Mouse (Mus musculus) heart, adult 18-20 months (tissue): ENCODE measurements around the gene Zbtb20. TPM values are rescaled to one million over a fixed set of nuclear protein-coding genes. Genes with fewer than 3 reads are reported as not detected.
"Not testable (repeated sequence)": the region's sequence is repeated elsewhere in the genome, so short reads cannot be mapped to it uniquely, and the experiment has no call there.

Experiments
- DNase-seq, 2 experiments: peaks; one replicate each; pipeline ENCODE4 v3.0.0; 2021 to 2022; ENCODE audit warnings: mixed read lengths in 1 of 2
- total RNA-seq, 2 experiments: library from RNA; stranded (reverse); gene quantifications; 2 replicates each; pipeline ENCODE4 v1.2.3; 2021

Gene Zbtb20
- total RNA-seq, 2 experiments from 2014 or later: 149 to 178 TPM

DNA sequence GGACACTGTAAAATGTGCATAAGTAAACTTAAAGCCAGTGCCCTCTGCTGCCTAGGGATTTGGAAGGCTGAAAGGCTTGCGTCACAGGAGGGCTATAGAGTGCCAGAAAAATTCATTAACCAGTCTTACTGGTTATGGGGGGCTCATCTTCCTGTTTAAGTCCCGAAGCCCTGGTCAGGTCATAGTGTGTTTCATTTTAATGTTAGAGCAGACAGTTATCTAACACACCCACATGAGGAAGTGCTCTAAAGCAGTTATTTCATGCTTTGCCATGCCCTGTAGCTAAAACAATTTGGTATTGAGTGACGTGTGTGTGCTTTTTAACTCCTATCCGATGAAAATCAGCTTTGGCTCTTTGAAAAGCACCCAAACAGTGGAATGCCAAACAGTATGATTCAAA, 34.3 kb downstream of the Zbtb20 start:
- DNase-seq: peak; percentile 39 to 66

DNA sequence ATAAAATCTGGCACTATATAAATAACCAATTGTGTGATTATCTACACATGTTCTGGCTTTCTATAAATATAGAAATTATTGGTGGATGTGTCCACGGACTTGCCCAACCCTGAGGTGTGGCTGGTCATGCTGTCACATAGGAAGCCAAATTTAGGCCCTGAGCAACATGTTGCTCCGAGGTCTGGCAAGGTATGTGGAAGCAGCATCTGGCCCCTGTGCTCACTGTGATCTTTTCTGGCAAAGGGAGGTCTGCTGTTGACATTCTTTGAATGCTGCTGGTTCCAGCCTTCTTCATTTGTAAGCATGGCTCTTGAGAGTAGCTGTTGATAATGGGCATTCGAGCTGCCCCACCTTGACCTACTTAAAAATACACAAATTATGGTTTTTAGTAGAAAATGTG, 35.0 kb downstream of the Zbtb20 start:
- peak; percentile 75 to 85 for DNase-seq

DNA sequence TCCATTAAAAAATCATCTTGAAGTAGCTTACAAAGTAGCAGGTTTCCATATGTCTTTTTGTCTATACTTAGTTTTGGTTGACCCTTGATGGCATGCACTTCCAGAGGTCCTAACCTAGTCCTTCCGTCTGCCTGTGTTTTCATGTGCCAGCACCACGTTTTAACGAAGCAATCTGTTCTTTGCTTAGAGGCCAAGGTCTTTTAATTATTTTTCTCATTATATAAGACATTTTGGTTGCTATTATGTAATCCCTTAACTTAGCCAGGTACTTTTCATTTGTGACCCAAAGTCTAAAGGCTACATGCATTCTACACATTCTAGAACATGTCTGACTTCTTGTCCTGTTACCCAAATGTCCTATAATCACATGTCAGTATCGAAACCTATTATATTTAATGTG, 35.6 kb downstream of the Zbtb20 start:
- DNase-seq: no peak

DNA sequence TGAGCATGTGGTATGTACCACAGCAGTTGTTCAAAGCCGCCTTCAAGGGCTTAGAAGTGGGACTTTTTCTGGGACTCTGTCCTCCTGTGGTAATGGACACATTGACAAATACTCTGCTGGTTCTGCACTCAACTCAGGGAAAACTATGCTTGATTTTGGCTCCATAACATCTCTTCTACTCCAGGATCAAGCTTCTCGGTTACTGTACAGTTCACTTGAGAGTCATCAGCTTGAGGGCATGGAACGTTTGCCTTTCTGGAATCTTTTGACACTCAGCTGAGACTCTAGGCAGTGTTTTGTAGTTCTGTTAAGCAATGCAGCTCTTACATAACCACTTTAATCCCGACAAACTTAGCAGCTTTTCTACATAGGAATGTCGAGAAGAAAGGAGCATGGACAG, 36.1 kb downstream of the Zbtb20 start:
- peak in 1 of 2 experiments; percentile 51 for DNase-seq

DNA sequence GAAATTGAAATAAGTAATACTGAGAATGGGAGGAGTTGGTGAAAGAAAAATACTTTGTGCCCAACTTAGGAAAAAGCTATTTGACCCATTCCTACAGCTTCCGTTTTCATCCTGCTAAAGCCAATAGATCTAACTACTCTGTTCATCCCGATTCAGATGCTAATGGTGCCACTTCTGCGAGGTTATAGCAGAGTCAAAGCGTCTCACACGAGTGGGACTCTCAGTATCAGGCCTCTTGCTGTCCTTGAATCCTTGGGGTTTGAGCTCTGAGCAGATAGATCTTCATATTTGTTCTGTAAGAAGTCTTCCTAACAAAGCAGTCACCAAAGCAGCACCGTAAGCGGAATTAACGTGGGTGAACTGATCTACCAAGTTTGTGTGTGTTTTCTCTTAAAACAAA, 37.6 kb downstream of the Zbtb20 start:
- DNase-seq: no peak

DNA sequence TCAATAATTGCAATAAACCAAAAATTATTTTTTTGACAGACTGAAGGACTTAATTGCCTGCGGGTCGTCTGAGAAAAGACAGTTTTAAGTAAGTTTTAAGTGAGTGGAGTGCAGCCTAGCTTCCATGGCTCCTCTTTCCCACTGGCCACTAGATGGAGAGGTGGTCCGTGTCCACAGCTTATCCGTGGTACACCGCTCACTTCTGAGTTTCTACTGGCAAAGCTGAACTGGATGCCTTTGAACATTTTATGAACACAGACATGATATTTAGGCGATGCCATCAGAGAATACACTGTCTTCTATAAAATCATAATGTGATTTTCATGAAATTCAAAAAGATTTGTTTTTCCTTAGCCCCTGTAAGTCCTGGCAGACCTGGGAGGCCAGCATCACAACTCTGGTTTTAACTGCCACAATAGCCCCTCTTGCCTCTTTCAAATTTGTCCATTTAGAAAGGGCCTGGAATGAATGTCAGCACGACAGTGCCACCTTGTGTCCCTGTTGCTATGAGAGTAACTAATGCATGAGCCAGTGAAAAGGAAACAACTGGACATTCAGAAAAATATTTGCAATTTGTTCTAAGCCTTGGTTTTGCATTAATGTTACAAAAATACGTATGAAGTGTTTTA, 38.9 kb downstream of the Zbtb20 start:
- DNase-seq: peak; percentile 65 to 82

DNA sequence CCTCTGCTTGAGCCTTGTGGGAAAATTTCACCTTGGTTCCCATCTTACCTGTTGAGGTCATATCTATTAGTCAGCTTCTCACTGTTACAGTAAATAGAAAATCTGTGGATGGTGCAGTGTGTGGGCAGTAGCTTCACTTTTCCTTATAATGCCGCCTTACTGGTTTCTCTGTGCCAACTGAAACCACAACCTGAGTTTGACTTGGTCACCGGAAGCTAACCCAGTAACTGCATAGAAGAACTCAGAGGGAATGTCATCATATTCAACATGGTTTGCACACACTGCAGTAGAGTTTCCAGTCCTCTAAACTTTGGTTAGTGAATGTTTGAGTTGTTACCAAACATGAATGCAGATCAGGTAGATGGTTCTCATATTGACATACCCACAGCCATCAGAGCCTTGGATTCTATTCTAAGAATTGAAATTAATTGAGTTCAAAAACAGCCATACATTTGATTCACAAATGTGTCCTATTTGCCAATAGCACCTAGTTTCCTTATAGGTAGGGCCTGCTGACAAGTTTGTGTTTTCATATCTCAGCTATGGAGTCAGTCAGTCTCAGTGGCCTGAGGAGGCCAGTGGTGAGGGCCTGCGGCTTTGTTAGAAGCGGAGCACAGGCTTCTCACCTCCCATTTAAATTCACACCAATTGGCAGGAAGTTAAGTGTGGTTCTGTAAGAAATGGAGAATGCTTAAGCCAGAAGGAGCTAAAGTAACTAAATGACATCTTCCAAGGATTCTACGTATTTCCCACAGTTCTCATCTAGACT, 44.5 kb downstream of the Zbtb20 start:
- no peak for DNase-seq

DNA sequence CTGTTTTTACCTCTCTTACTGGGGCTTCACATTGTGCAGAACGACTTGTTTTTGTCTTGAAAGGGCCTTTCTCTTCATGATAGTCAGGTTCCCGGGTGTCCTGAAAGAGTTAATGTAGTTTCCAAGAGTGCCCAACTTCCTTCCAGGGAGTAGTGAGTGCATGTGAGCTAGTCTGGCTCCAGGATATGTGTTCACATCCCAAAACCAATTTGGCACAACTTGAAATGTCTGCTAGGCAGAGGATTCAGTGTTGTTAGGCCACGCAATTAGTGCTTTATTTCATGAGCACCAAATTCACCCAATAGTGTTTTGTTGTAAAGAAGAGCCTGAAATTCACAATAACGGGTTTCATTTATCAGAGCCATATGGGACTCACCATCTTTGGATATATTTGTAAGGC, 45.8 kb downstream of the Zbtb20 start:
- no peak for DNase-seq

DNA sequence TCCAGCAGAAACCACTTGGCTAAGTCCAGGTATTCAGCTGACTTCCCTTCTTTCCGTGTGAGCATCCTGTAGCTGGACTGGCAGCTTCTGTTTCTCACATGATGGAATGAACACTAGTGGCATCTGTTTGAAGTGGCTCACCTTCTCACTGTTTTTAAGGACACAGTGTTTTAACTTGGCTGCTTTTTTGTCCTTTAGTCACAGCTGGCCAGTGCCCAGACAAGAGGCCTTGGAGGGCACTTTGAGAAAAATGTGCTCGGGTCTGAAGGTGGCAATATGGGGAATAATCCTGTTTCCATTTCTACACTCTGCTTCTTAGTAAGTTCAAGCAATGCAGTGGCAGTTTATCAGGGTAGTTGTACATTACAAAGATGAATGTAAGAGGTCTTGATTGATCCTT, 62.5 kb downstream of the Zbtb20 start:
- DNase-seq: peak in 1 of 2 experiments; percentile 43

DNA sequence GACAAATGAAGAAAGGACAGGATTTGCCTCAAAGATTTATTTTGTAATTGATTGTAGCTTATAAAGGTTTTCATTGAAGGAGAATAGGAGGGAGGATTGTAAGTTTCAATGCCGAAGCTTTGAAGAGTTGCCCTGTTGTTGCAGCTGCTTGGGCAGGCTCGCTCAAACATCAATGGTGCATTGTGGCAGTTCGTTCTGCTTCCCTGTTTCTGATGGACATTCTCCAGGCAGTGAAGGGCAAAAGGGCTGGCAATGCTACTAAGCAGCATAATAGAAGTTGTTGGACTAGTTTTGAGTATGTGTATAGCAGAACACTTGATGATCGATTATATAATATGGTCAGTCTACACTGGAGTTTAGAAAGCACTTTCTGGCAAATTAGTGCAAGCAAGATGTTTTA, 71.3 kb downstream of the Zbtb20 start:
- peak; percentile 18 to 29 for DNase-seq

DNA sequence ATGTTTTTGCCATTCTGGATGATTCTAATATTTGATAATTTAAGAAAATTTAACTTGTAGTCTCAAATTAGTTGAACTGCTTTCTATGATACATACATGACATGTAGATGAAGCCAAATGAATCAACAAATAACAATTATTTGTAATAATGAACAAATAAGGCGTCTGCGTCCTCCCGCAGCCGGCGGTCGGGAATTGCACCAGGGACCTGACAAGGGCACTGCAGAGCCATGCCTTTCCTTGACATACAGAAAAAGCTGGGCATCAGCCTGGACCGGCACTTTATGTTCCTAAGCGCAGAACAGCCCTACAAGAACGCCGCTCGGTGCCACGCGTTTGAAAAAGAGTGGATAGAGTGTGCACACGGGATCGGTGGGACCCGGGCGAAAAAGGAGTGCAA, 79.7 kb downstream of the Zbtb20 start:
- not testable (repeated sequence) for DNase-seq

DNA sequence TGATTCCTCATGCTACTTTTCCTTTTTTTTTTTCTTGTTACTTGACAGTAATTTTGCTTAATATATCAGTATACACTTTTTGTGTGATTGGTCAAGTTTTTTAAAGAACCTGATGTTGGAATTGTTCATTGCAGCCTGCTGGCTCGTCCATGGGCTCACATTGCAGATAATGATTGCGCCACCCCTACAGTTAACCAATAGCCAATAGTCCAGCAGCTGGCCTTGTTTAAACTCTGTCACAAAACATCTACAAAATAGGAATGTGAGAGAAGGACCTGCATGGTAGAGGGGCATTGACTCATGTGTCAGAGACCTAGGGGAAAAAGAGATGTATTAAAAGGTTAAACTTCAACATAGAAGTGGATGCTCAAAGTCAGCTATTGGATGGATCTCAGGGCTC, 97.2 kb downstream of the Zbtb20 start:
- DNase-seq: peak; percentile 18 to 23

DNA sequence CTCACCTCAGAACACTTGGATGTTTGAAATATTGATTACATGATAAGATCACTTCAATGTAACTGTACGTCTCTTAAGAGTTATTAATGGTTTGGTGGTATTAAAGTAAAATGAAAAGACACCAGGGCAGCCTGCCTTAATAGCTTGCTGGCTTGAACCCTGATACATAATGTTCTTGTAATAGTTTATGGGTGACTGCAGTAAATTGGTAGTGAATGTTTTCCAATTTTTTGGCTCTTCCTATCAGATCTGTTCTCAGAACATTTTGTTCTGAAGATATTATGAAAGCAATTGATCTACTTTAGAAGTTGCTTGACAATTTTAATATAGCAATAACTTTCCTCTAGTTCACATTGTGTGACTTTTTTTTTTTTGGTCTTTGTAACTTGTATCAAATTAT, 123.2 kb downstream of the Zbtb20 start:
- DNase-seq: no peak

DNA sequence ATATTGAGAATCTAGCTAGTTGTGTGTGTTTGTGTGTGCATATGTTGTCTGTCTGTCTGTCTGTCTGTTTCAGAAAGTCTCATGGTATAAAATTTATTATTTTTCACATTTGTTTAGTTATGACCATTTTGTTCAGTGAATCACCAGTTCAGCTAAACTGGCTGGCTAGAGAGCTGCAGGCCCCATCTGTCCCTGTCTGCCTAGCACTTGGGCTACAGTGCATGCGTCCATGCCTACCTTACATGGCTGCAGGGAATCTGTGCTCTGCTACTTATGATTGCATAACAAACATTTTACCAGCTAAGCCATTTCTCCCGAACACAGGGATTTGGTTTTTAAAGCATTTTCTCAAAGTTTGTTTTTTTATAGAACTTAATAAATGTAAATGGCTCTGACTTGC, 150.7 kb downstream of the Zbtb20 start:
- DNase-seq: no peak

DNA sequence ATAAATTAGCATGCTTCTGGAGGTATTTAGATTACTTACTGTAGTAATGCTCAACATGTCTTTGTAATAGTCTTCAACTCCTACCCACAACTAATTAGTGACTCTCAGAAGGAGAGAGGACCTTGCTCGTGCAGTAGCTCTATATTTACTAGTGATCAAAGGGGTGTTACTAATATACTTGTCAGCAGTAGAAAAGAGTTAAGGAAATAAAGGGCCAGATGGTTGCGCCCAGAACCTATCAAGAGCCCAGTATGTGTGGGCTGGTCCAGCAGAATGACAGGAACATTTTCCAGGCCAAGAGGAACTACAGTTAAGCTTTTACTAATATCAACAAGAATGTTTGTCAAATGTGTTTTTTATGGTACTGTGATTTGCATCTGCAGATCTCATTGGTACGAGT, 153.6 kb downstream of the Zbtb20 start:
- DNase-seq: no peak

DNA sequence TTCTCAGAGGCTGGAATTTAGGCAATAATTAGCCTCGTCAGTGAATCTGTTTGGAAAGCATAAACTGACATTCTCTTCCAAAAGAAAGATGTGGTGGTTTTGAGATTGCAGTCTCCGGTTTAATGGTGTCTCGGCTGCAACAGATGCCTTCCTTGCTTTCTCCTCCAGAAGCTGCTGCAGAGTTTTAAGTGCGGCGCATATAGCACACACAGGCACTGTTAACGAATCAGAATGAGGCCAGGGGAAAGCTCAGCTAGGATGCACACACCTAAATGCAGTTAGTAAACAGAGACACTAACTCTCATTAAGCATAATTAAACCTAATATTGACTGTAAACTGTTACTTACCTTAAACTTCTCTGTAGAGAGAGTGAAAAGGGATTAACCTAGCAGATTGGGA, 160.0 kb downstream of the Zbtb20 start:
- no peak for DNase-seq

DNA sequence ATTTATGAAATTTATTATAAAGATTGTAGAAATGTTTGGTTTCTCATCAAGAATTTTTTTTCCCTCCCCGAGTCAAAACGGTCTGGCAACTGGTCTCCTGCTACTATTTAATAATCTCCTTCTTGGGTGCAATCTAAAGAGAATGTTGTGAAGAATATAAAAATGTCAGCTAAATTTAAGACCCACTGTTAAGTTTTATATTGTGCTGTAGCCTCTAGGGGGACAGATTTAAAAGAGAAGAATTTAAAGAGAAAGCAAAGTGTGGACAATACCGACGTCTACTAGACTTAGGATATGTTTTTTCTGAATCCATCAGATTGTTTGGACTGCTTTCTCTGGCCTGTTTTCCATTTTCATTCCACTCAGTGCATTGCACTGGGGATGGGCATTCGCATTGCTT, 160.8 kb downstream of the Zbtb20 start:
- no peak for DNase-seq

DNA sequence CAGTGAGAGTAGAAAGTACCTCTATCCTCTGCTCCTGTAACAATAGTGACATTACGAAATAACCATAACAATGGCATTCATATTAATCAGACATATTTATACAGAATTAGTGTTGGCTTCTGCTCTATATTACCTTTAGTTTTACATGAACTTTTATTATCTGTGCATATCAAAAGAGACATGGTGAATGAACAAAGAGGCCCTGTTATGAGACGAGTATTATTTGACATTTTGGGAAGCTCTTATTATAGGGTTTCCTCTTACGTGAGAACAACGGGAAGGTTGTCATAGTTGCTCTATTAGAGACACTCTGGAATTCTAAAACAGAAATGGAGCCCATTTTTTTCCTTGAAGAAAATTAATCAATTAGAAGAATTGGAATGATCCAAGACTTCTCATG, 161.6 kb downstream of the Zbtb20 start:
- no peak for DNase-seq

DNA sequence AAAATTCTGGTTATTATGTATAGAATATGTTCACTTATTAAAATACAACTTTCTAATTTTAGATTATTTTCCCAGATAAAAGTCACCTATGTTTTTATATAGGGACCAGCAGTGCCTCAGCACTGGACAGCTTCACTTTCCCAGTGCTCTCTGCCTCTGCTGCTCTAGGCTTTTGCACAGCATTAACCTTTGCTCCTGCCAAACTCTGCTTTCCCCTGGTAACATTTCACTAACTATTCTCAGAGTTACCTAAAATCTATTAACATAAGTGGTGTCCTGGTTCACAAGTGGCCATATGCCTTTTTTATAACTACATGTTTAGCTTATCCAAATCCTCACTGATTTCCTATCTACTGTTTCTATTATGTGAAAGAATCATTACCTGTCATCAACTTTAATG, 169.9 kb downstream of the Zbtb20 start:
- no peak for DNase-seq

DNA sequence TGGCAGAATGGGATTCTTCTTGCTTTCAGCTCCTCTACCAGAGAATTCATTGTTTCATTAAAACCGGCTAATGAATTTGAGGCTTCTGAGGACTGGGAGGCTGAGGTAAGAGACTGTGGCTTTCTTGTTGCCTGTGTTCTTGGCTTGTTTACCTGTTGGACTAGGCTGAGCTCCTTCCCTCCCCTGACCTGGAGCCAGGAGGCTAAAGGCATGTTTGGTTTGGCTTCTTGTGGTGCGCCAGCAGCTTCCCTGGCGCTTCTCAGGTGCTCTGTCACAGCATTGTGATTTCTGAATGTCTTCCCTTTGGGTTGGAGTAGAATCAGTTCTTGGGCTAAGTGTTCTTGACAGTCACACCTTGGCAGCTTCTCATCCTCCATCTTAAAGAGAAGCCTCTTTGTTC, 171.0 kb downstream of the Zbtb20 start:
- DNase-seq: no peak

DNA sequence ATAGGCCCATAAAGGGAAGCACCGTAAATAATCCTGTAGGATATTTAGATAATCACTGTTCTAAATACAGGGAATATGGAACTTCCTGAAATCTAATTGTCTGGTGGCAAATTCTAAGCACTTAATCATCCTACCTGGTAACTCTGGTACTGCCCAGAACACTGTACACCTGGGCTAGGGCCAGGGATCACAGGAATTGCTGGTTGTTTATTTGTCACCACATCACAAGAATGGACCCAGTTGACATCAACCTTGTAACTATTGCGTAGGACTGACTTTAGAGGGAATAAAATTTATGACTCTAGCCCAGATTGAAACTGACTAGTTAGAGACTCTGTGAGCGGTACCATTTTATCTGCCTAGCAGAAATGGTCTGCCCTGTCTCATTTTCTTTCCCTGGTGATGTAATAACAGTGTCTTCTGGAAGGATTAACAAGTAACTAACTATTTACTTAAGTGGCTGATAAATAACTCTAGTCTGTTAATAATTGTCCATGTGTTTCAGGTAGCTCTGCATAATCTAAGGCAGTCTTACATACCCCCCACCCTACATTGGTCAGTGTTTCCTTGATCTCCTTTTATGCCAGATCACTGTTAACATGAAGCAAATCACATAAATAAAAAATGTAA, 194.1 kb downstream of the Zbtb20 start:
- DNase-seq: no peak

DNA sequence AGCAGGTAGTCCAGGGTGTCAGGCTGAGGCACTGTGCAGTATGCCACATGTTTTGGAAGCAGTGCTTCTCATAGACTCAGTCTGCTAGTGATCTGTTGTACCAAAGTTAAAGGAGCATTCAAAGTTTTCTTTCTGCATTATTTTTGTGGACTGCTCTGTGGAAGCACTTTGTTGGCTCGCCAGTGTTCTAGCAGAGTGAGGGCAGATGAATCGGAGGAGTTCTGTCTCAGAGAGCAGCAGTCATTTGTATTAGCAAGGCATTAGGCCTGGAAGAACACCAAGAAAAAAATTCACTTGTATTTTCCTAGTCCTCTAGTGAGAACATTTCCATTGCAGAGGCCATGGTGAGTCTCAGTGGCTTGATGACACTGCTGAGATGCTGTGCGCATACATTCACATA, 196.2 kb downstream of the Zbtb20 start:
- no peak for DNase-seq

DNA sequence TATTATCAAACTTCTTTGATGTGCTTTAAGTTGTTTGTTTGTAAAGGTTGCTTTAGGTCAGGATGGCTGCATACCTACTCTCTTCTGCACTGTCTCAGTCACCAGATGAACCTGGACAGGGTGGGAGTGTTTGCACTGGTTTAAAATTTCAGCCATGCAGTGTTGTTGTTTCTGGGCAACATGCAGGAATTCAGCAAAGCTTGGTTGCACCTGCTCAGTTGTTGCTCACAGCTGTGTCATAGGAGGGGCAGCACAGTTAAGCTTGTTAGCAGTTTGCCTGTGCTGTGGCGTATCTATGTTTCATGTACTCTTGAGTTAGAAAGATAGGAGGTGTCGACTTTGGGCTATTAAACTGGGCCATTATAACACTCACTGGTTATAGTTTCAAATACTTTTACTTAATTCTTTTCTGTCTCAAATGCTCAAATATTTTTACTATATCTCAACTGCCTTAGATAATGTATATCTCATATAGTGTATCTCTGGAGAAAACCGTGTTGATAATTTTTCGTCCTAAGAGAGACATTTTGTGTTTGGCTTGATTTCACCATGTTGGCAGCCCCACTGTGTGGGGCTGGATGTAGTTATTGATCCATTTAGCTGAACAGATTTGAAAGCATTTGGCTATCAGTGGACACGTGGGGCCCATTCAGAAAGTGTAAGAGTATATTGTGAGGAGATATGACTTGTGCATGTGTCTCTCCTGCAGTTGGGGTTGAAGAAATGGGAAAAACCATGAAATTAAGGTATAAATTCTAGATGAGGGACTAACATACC, 197.3 kb downstream of the Zbtb20 start:
- no peak for DNase-seq
